Mouse (Mus musculus): ENCODE measurements around the gene Gm4869. TPM values are rescaled to one million over a fixed set of nuclear protein-coding genes. Genes with fewer than 3 reads are reported as not detected.

Gene Gm4869
- polyA plus RNA-seq, 1 experiment from 2014 or later: not detected

DNA sequence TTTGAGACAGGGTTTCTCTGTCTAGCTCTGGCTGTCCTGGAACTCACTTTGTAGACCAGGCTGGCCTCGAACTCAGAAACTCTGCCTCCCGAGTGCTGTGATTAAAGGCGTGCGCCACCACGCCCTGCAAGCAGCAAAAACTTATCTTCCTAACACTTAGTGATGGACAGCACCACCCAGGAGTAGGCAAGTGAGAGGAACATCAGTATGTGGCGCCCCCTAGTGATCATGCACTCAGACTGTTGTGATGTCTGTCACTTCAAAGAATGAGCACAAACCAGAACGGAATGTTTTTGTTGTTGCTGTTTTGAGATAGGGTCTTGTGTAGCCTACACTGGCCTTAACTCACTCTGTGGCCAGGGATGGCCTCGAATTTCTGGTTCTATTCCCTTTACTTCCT, 34.1 kb upstream of the Gm4869 start:
- TF ChIP-seq EP300 (IDR thresholded peaks at IDR 0.05; ENCODE audit: low read depth): no peak
- peak; percentile 80 for TF ChIP-seq CTCF (IDR thresholded peaks at IDR 0.05; ENCODE audit: low read depth)
- DNase-seq (peak; percentile 77), ATAC-seq (peak; percentile 50; the same call in 1 of the 2 replicates)
- no peaks in the 10 kb centered on the region for H3K27me3 ChIP-seq (ENCODE audit: insufficient read depth, low read length)
- H3K4me3 ChIP-seq (ENCODE audit: low read depth, low read length): no peak overlapping the region
- no peaks in the 10 kb centered on the region for H3K9me3 ChIP-seq (ENCODE audit: low read length)
- H3K27ac ChIP-seq (ENCODE audit: low read depth): no peak overlapping the region
- 26% methylated on average over 8 of the region's 8 CpGs for WGBS (ENCODE audit: insufficient replicate concordance)
- H3K4me1 ChIP-seq (ENCODE audit: insufficient read depth): peaks cover 2% of the 10 kb centered on the region; the same call in 1 of the 2 replicates
- H3K9ac ChIP-seq (replicated peaks): no peak overlapping the region
- no peak overlapping the region for H3K4me2 ChIP-seq (ENCODE audit: low read depth, low read length)
- H3K36me3 ChIP-seq (replicated peaks; ENCODE audit: insufficient read depth, low read length): no peaks in the 10 kb centered on the region

GRCm38 (mm10) chr5:140414647-140415046, 30.8 kb upstream of the Gm4869 start:
- H3K4me3 ChIP-seq (ENCODE audit: low read depth, low read length): no peak overlapping the region
- H3K27ac ChIP-seq (ENCODE audit: low read depth): no peak overlapping the region
- WGBS (ENCODE audit: insufficient replicate concordance): 59% methylated on average over 4 of the region's 4 CpGs
- no peaks in the 10 kb centered on the region for H3K4me1 ChIP-seq (ENCODE audit: insufficient read depth)
- no peak overlapping the region for H3K9ac ChIP-seq (replicated peaks)
- H3K4me2 ChIP-seq (ENCODE audit: low read depth, low read length): no peak overlapping the region
- DNase-seq (no peak), ATAC-seq (no peak)
- no peaks in the 10 kb centered on the region for H3K27me3 ChIP-seq (ENCODE audit: insufficient read depth, low read length)
- H3K9me3 ChIP-seq (ENCODE audit: low read length): no peaks in the 10 kb centered on the region
- H3K36me3 ChIP-seq (replicated peaks; ENCODE audit: insufficient read depth, low read length): no peaks in the 10 kb centered on the region
- no peak for TF ChIP-seq EP300 (IDR thresholded peaks at IDR 0.05; ENCODE audit: low read depth)
- TF ChIP-seq CTCF (IDR thresholded peaks at IDR 0.05; ENCODE audit: low read depth): no peak

GRCm38 (mm10) chr5:140418106-140418488, 27.3 kb upstream of the Gm4869 start:
- H3K36me3 ChIP-seq (replicated peaks; ENCODE audit: insufficient read depth, low read length): no peaks in the 10 kb centered on the region; the same call in 1 of the 2 replicates
- ATAC-seq: no peak
- H3K27ac ChIP-seq (ENCODE audit: low read depth): peak overlapping the region; percentile 92
- peak overlapping the region; percentile 91 for H3K4me2 ChIP-seq (ENCODE audit: low read depth, low read length)
- H3K4me1 ChIP-seq (ENCODE audit: insufficient read depth): peaks cover 16% of the 10 kb centered on the region
- H3K27me3 ChIP-seq (ENCODE audit: insufficient read depth, low read length): no peaks in the 10 kb centered on the region
- H3K9me3 ChIP-seq (ENCODE audit: low read length): no peaks in the 10 kb centered on the region
- no peak for DNase-seq
- peak overlapping the region; percentile 70 for H3K9ac ChIP-seq (replicated peaks)
- H3K4me3 ChIP-seq (ENCODE audit: low read depth, low read length): peak overlapping the region; percentile 69
- no peak for TF ChIP-seq EP300 (IDR thresholded peaks at IDR 0.05; ENCODE audit: low read depth)
- TF ChIP-seq CTCF (IDR thresholded peaks at IDR 0.05; ENCODE audit: low read depth): no peak
- WGBS (ENCODE audit: insufficient replicate concordance): under 1% methylated on average over 12 of the region's 12 CpGs

DNA sequence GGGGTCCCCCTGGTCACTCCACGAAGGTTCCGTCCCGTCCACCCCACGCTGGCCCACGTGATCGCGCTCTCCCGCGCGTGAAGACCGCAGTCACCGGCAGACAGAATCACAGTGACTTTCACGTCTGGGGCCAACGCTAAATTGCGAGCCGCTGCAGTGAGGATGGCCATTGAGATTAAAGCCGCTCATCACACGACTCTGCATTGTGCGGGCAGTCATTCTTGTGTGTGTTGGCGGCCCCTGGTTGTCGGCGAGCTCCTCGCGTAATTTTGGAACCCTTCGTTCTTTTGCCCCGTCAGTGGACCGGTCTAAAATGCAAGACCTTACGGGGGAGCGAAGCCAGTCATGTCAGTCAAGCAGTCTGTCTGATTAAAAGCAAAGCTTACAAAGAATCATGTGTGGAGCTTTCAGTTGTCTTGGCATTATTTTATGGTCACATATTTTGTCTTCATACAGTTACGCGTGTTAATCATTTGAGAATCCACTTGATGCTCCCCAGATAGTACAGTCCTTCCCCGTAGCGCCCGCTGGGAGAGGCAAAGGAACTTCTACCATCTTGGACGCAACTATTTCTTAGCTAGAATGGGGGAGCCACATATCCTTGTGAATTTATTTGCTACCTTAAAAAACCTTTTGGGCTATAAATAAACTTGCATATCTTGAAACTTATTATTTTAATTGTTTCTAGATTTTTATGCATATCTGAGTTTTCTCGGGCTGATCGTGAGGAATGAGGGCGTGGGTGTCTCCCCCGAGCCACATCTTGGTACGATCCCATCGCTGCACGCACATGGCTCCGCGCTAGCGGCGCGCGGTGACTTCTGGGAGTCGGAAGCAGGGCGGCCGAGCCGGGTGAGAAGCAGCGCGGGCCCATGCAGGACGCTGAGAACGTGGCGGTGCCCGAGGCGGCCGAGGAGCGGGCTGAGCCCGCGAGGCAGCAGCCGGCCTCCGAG, 26.7 kb upstream of the Gm4869 start, which contains the start of gene Eif3b:
TSS of gene Eif3b (plus strand) at position 840 of the 953 bp plus-strand sequence.
- peak within 1 kb of the TSS; percentile 78 for H3K4me3 ChIP-seq (ENCODE audit: low read depth, low read length)
- ATAC-seq: peak; percentile 93
- no peaks in the 10 kb centered on the region for H3K27me3 ChIP-seq (ENCODE audit: insufficient read depth, low read length)
- TF ChIP-seq CTCF (IDR thresholded peaks at IDR 0.05; ENCODE audit: low read depth) (peak; percentile 49), EP300 (IDR thresholded peaks at IDR 0.05; ENCODE audit: low read depth) (peak; percentile 75; the same call in 1 of the 2 replicates)
- DNase-seq: peak; percentile 91
- H3K27ac ChIP-seq (ENCODE audit: low read depth): peak within 1 kb of the TSS; percentile 92
- no peaks in the 10 kb centered on the region; the same call in 1 of the 2 replicates for H3K36me3 ChIP-seq (replicated peaks; ENCODE audit: insufficient read depth, low read length)
- peak within 1 kb of the TSS; percentile 88 for H3K9ac ChIP-seq (replicated peaks)
- under 1% methylated on average over 65 of the region's 65 CpGs for WGBS (ENCODE audit: insufficient replicate concordance)
- peaks cover 16% of the 10 kb centered on the region for H3K4me1 ChIP-seq (ENCODE audit: insufficient read depth)
- peak within 1 kb of the TSS; percentile 91 for H3K4me2 ChIP-seq (ENCODE audit: low read depth, low read length)
- H3K9me3 ChIP-seq (ENCODE audit: low read length): no peaks in the 10 kb centered on the region

DNA sequence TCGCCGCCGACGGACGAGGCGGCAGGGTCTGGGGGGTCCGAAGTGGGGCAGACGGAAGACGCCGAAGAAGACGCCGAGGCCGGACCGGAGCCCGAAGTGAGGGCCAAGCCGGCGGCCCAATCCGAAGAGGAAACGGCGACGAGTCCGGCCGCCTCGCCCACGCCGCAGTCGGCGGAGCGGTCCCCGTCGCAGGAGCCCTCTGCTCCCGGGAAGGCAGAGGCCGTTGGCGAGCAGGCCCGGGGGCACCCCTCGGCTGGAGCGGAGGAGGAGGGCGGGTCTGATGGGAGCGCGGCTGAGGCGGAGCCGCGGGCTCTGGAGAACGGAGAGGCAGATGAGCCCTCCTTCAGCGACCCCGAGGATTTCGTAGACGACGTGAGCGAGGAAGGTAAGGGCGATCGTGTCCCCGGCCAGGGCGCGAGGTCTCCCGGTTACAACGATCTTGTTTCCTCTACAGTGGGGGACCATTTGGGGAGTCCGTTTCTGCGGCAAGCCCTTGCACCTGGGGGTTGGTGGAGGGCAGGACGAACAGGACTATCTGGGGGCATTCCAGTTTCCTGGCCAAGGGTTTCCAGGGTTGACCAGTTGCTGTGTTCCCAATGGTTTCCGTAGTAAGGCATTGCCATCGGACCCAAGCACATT, 25.9 kb upstream of the Gm4869 start:
- DNase-seq (no peak), ATAC-seq (peak; percentile 56)
- no peak for TF ChIP-seq CTCF (IDR thresholded peaks at IDR 0.05; ENCODE audit: low read depth)
- no peak for TF ChIP-seq EP300 (IDR thresholded peaks at IDR 0.05; ENCODE audit: low read depth)
- H3K9ac ChIP-seq (replicated peaks): peak overlapping the region; percentile 88
- under 1% methylated on average over 58 of the region's 62 CpGs for whole genome bisulfite sequencing (ENCODE audit: insufficient replicate concordance)
- H3K4me2 ChIP-seq (ENCODE audit: low read depth, low read length): peak overlapping the region; percentile 91
- H3K27me3 ChIP-seq (ENCODE audit: insufficient read depth, low read length): no peaks in the 10 kb centered on the region
- peak overlapping the region; percentile 78 for H3K4me3 ChIP-seq (ENCODE audit: low read depth, low read length)
- peak overlapping the region; percentile 81 for H3K27ac ChIP-seq (ENCODE audit: low read depth)
- H3K36me3 ChIP-seq (replicated peaks; ENCODE audit: insufficient read depth, low read length): peaks cover 4% of the 10 kb centered on the region; the same call in 1 of the 2 replicates
- no peaks in the 10 kb centered on the region for H3K9me3 ChIP-seq (ENCODE audit: low read length)
- peaks cover 16% of the 10 kb centered on the region for H3K4me1 ChIP-seq (ENCODE audit: insufficient read depth)

GRCm38 (mm10) chr5:140420616-140421015, 24.8 kb upstream of the Gm4869 start:
- Histone ChIP-seq H3K27ac (ENCODE audit: low read depth) (no peak overlapping the region), H3K9ac (replicated peaks) (peak overlapping the region; percentile 88)

More at GRCm38 (mm10) chr5:140420616-140421015, 24.8 kb upstream of the Gm4869 start:
- TF ChIP-seq EP300 (IDR thresholded peaks at IDR 0.05; ENCODE audit: low read depth) (peak; percentile 42; the same call in 1 of the 2 replicates), CTCF (IDR thresholded peaks at IDR 0.05; ENCODE audit: low read depth) (no peak)
- Histone ChIP-seq H3K4me3 (ENCODE audit: low read depth, low read length) (peak overlapping the region; percentile 78), H3K9me3 (ENCODE audit: low read length) (no peaks in the 10 kb centered on the region), H3K27me3 (ENCODE audit: insufficient read depth, low read length) (no peaks in the 10 kb centered on the region), H3K36me3 (replicated peaks; ENCODE audit: insufficient read depth, low read length) (peaks cover 7% of the 10 kb centered on the region), H3K4me1 (ENCODE audit: insufficient read depth) (peaks cover 16% of the 10 kb centered on the region), H3K4me2 (ENCODE audit: low read depth, low read length) (peak overlapping the region; percentile 91)
- no peak for DNase-seq
- no peak for ATAC-seq
- WGBS (ENCODE audit: insufficient replicate concordance): 34% methylated on average over 4 of the region's 4 CpGs

All from liver, postnatal 0 days (tissue).